Mouse (Mus musculus): ENCODE measurements at regions not wholly inside any gene's neighbourhood (a gene's known extent, or its start where the extent isn't known, plus 50 kb on each side); places are given as distances from the start of the nearest gene placed in this dataset.
"Not testable (repeated sequence)": the region's sequence is repeated elsewhere in the genome, so short reads cannot be mapped to it uniquely, and the experiment has no call there.

DNA sequence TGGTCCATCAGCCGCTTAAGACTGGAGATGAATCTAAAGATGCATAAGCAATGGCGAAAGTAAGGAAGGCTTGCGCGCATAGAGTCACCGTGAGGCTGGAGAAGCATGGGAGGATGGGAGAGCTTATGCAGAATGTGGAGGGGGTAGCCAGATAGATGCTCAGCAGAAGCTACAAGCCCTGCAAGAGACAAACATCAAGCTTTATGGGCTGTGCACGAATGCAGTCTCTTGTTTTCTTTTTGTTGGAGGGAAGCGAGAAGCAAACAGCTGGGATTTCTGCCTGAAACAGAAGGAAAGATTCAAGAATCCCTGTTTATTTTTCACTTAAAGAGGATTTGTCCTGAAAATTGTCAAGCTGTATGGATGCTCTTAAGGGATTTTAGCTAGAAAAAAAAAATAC lies 188.7 kb downstream of the Kctd12 start:
- H3K4me1 ChIP-seq (ENCODE audit: control insufficient read depth, insufficient read depth, insufficient read length, low read length) = no peaks in the 10 kb centered on the region
- H3K4me3 ChIP-seq (ENCODE audit: insufficient read depth, low read depth, low read length) = no peak overlapping the region

DNA sequence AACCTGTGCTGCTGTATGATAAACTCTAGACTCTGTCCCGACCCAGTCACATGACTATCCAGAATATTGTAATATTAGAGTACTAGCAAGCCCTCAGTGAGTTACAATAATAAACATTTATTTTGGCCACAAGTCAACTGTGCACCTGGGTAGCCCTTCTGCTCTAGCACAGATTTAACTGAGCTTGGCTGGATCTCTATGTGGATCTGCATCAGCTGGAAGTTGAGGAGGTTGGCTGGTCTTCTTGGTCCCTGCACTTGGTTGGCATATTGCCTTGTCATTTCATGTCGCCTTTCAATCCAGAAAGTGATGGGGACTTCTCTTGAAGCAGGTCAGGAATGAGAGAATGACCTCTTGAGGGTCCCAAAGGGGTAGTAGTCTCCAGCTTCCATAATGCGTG lies 191.5 kb downstream of the Kctd12 start:
- Histone ChIP-seq H3K27ac (replicated peaks; ENCODE audit: low read depth, low read length) (no peak overlapping the region), H3K4me3 (ENCODE audit: insufficient read depth, low read depth, low read length) (no peak overlapping the region), H3K4me1 (ENCODE audit: control insufficient read depth, insufficient read depth, insufficient read length, low read length) (no peaks in the 10 kb centered on the region)

More for the DNA sequence above, 188.7 kb downstream of the Kctd12 start:
- H3K27ac ChIP-seq (replicated peaks; ENCODE audit: low read depth, low read length) = no peak overlapping the region

DNA sequence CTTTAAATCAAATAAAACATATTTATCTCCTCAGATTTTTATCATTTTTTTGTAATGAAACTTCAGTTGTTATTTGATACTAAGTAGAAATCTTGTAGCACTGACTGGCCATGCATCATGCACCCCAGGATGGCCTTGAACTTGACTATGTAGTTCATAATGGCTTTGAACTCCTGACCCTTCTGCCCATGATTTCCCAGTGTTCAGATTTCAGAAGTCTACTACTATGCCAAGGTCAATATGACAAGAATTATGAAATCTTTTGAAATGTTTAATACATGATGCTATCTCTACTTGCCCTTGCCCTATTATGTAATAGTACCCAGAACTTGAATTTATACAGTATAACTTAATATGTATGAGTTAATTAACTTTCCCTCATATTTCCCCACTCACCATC lies 200.2 kb downstream of the Kctd12 start:
- no peaks in the 10 kb centered on the region for H3K4me1 ChIP-seq (ENCODE audit: control insufficient read depth, insufficient read depth, insufficient read length, low read length)
- no peak overlapping the region for H3K27ac ChIP-seq (replicated peaks; ENCODE audit: low read depth, low read length)
- H3K4me3 ChIP-seq (ENCODE audit: insufficient read depth, low read depth, low read length) = no peak overlapping the region

DNA sequence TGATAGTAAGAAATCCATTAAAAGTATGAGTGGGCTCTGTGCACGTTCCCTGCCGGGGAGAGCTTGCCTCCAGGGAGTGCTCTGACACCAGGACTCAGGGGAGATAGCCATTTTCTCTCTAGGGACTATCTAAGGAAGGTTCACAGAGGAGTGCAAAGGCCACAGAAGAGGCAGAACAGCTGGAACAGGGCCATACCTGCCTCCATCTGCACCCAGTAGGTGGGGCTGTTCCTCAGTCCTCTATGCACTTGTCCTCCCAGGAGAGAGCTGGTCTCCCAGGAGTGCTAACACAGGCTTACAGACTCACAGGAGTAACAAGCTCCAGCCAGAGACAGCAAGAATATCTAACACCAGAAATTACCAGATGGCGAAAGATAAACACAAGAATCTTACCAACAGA lies 212.7 kb downstream of the Kctd12 start:
- no peaks in the 10 kb centered on the region for H3K4me1 ChIP-seq (ENCODE audit: control insufficient read depth, insufficient read depth, insufficient read length, low read length)
- no peak overlapping the region for H3K4me3 ChIP-seq (ENCODE audit: insufficient read depth, low read depth, low read length)
- H3K27ac ChIP-seq (replicated peaks; ENCODE audit: low read depth, low read length) = no peak overlapping the region

DNA sequence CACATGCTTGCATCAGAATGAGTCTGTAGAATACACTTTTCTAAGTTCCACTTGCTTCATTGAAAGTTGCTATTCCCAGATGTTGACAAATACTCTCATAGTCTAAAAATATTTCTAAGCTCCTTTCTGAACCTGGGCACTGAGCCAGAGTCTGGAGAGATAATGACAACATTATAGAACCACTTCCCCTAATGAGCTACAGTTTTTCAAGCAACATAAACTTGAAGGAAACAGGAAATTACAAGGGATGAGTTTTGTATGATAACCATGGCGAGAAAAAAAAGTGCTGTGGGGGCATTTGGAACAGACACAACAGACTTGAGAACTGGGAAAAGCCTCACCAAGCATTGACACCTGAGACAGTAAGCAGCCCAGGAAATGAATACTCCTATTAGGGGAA lies 233.8 kb downstream of the Kctd12 start:
- H3K27ac ChIP-seq (replicated peaks; ENCODE audit: low read depth, low read length) = no peak overlapping the region
- H3K4me1 ChIP-seq (ENCODE audit: control insufficient read depth, insufficient read depth, insufficient read length, low read length) = no peaks in the 10 kb centered on the region
- no peak overlapping the region for H3K4me3 ChIP-seq (ENCODE audit: insufficient read depth, low read depth, low read length)

DNA sequence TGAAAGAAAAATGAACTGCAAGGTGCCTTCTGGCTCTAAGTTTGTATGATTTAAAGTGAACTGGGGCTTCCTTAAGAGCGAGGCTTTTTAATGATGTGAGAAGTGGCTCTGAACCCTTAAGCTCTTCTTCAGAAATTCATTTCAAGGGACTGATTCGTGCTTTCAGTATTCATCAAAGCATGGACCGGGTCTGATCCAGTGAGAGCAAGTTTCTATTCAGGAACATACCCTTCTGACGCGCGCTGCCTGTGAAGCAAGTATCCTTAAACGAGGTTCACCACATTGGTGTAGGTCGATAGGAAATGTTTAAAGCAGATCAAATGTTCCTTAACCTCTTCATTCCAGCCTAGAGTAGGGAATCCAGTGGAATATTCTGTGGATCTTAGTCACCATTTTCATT lies 240.1 kb downstream of the Kctd12 start:
- no peaks in the 10 kb centered on the region for H3K4me1 ChIP-seq (ENCODE audit: control insufficient read depth, insufficient read depth, insufficient read length, low read length)
- no peak overlapping the region for H3K4me3 ChIP-seq (ENCODE audit: insufficient read depth, low read depth, low read length)
- no peak overlapping the region for H3K27ac ChIP-seq (replicated peaks; ENCODE audit: low read depth, low read length)

DNA sequence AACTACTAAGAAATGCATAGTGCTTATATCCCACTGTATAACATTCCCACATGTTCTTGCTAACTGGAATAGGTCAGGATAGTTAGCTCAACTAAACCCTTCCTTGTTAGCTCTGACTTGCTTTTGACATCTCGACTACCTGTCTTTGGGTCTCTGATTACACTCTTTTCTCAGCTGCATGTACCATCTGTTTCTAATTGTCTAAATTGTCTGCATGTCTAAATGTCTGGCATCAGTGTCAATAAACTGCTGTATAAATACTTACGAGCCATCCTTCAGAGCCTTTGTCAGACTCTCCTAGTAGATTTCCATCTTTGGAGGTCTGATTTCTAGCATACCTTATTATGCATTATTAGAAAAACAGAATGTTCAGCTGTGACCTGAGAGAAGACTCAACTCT lies 245.8 kb downstream of the Kctd12 start:
- H3K27ac ChIP-seq (replicated peaks; ENCODE audit: low read depth, low read length) = no peak overlapping the region
- no peaks in the 10 kb centered on the region for H3K4me1 ChIP-seq (ENCODE audit: control insufficient read depth, insufficient read depth, insufficient read length, low read length)
- H3K4me3 ChIP-seq (ENCODE audit: insufficient read depth, low read depth, low read length) = no peak overlapping the region

DNA sequence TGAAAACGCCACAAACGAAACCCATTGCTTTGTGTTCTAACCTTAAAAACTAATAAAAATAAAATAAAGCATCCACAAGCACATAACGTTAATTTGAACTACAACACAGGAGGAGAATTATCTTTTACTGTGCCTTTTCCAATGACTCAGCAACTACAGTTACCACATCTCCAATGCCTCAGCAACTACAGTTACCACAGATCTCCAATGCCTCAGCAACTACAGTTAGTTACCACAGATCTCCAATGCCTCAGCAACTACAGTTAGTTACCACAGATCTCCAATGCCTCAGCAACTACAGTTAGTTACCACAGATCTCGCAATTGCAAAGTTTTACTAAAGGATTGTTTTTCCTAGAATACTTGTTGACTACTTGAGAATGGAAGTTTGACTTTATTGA lies 248.7 kb downstream of the Kctd12 start:
- not testable (repeated sequence) for H3K4me3 ChIP-seq (ENCODE audit: insufficient read depth, low read depth, low read length); H3K27ac ChIP-seq (replicated peaks; ENCODE audit: low read depth, low read length); H3K4me1 ChIP-seq (ENCODE audit: control insufficient read depth, insufficient read depth, insufficient read length, low read length)

DNA sequence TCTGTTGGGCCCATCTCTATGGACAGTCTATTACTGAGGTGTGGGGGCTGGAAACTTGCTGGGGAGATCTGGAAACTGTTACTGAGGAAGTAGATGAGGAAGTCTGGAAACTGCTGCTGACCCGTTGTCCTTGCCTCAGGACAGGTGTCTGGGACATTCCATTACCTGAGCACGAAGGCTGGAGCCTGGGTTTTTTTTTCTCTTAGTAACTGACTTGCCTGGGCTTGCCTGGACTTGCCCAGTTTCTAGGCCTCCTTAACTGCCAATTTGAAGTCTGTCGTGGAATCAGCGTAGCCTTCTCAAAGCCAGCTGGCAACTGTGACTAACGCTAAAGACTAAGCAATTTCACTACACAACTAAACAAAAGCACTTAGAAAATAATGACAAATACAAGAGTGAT lies 250.7 kb downstream of the Kctd12 start:
- Histone ChIP-seq H3K27ac (replicated peaks; ENCODE audit: low read depth, low read length) (no peak overlapping the region), H3K4me1 (ENCODE audit: control insufficient read depth, insufficient read depth, insufficient read length, low read length) (no peaks in the 10 kb centered on the region), H3K4me3 (ENCODE audit: insufficient read depth, low read depth, low read length) (no peak overlapping the region)

DNA sequence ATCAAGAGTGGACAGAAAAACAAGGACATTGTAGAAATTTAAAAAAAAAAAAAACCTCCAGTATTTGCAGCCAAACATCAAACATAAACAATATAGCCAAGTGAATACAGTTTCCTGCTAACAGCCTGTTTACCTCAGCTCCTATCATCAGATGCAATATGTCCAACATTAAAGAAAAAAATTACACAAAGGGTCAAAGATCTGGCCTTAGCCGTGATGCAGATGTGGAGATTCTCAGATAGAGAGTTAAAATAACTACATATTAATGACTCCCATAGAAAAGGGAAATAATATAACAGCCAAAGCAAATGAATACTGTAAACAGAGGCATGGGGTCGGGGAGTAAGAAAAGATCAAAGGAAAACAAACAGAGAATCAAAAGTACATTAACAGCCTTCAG lies 259.8 kb downstream of the Kctd12 start:
- no peaks in the 10 kb centered on the region for H3K4me1 ChIP-seq (ENCODE audit: control insufficient read depth, insufficient read depth, insufficient read length, low read length)
- no peak overlapping the region for H3K4me3 ChIP-seq (ENCODE audit: insufficient read depth, low read depth, low read length)
- no peak overlapping the region for H3K27ac ChIP-seq (replicated peaks; ENCODE audit: low read depth, low read length)

DNA sequence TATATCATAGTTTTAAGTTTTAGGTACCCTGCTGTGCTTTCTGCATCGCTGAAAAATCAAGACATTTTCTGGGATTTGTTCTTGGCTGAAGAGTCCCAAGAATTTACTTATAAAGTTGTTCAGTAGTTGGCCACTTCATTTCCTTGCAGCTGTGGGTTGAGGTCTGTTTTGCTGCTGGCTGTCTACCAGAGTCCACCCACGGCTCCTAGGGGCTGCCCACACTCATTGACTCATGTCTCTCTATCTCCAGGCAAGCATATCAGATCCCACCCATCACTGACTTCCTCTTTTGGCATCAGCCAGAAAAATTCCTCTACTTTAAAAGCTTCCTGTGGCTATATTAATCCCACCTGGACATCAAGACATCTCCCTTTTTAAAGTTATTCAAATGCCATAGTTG lies 263.9 kb downstream of the Kctd12 start:
- Histone ChIP-seq H3K27ac (replicated peaks; ENCODE audit: low read depth, low read length) (no peak overlapping the region), H3K4me1 (ENCODE audit: control insufficient read depth, insufficient read depth, insufficient read length, low read length) (no peaks in the 10 kb centered on the region), H3K4me3 (ENCODE audit: insufficient read depth, low read depth, low read length) (no peak overlapping the region)

DNA sequence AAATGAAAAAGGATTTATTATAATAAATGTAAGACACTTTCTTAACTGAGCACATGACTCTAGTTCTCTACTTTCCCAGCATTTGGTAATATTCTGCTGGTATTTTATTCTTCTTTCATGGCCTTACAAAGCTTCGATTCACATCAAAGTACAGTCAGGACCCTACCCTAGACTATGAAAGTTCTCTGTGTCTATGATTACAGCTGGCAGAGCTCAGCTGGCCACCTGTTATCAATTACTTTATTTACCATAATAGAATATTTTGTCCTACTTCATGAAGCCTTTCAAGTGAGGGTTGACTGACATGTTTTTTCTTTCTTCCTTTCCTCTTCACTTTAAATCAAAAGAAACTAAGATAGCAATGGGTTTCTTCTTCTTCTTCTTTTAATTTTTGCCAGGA lies 269.8 kb downstream of the Kctd12 start:
- Histone ChIP-seq H3K27ac (replicated peaks; ENCODE audit: low read depth, low read length) (no peak overlapping the region), H3K4me1 (ENCODE audit: control insufficient read depth, insufficient read depth, insufficient read length, low read length) (no peaks in the 10 kb centered on the region), H3K4me3 (ENCODE audit: insufficient read depth, low read depth, low read length) (no peak overlapping the region)

DNA sequence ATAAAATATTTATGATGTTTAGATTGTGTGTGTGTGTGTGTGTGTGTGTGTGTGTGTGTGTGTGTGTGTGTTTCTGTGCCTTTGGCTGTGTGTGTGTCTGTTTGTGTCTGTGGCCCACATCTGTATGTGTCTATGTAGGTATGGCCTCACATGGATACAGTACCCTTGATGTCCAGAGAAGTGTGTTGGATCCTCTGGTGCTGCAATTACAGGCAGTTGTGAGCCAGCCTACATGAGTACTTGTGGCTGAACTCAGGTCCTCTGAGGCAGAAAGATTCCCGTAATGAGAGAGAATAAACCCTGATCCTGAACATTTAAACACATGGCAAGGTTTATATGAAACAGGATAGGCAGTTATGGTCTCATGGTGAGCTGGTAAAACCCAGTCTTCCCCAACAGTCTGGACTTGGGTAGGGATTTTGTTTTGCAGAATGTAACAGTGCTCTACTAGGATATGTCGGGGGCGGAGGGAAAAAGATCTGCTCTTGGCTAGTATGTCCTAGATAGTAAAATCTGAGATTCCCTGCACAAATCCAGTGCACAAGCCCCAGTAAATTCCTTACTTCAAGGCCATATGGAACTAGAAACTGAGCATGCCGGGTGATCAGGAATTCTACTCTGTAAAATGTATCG lies 275.6 kb downstream of the Kctd12 start:
- Histone ChIP-seq H3K4me1 (ENCODE audit: control insufficient read depth, insufficient read depth, insufficient read length, low read length) (no peaks in the 10 kb centered on the region), H3K27ac (replicated peaks; ENCODE audit: low read depth, low read length) (no peak overlapping the region), H3K4me3 (ENCODE audit: insufficient read depth, low read depth, low read length) (no peak overlapping the region)

DNA sequence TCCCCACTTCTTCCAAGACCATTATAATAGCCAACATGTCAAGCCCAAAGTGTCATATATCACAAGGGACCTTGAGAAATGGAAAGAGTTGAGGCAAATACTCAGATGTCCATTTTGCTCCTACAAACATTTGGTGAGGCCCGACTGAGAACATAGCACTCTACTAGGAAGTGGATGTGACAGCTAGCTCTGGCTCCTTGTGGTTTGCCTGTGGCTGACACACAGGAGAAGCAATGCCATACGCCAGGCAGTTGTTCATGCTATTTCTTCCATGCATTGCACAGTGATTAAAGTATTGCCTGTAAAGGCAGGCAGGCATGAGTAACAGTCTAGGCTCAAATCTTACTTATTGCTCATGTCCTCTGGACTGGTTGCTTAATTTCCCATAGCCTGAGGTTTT lies 281.3 kb downstream of the Kctd12 start:
- Histone ChIP-seq H3K4me3 (ENCODE audit: insufficient read depth, low read depth, low read length) (no peak overlapping the region), H3K27ac (replicated peaks; ENCODE audit: low read depth, low read length) (no peak overlapping the region), H3K4me1 (ENCODE audit: control insufficient read depth, insufficient read depth, insufficient read length, low read length) (no peaks in the 10 kb centered on the region)

DNA sequence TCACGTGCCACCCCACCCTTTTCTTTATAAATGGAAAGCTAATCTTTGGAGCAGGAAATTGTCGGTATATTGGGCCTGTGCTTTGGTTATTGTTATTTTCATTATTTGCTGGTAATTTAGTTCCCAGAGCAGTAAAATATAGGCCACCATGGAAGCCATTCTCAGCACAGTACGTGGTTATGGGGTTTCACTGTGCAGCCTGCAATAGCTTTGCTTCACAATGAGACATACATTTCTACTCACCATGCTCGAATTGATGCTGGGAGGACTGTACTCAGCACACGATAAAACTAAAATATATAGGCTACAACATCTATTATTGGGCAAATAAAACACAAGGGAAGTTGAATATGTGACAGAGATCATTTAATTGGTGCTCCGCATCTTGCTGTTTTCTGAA lies 282.0 kb downstream of the Kctd12 start:
- Histone ChIP-seq H3K27ac (replicated peaks; ENCODE audit: low read depth, low read length) (no peak overlapping the region), H3K4me1 (ENCODE audit: control insufficient read depth, insufficient read depth, insufficient read length, low read length) (no peaks in the 10 kb centered on the region), H3K4me3 (ENCODE audit: insufficient read depth, low read depth, low read length) (no peak overlapping the region)

DNA sequence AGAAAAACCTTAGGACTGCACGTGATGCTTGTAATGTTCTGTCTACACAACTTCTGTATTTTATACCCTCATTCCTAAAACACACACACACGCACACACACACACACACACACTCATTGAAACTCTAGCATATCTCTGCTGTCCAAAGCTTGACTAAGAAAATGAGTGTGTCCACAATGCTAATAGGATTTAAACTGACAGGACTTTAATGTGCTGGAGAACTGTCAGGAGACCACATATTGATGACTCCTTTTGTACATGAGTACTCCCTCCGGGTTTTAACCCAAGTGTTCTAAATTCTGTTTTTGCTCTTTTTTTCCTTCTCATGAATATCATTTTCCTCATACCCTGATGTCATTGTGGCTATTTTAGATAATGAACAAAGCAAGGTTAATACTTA lies 283.4 kb downstream of the Kctd12 start:
- H3K4me1 ChIP-seq (ENCODE audit: control insufficient read depth, insufficient read depth, insufficient read length, low read length) = no peaks in the 10 kb centered on the region
- H3K4me3 ChIP-seq (ENCODE audit: insufficient read depth, low read depth, low read length) = no peak overlapping the region
- no peak overlapping the region for H3K27ac ChIP-seq (replicated peaks; ENCODE audit: low read depth, low read length)

DNA sequence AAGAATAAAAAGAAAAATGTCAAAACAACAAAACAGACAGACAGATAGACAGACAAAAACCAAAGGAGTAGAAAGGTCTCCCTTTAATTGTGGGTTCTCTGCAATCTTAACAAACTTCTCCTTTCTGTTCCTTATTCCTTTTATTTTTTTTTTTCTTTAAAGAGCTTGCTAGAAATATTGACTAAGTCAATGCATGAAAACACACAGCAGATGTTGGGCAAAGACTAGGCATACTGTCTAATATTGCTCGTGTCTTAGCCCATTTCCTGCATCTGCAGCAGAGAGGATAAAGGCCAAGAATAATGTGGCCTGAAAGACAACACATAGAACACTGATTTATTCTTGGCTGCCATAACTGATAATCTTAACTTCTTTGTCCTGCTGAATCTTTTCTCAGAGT lies 295.6 kb downstream of the Kctd12 start:
- no peak overlapping the region for H3K4me3 ChIP-seq (ENCODE audit: insufficient read depth, low read depth, low read length)
- no peak overlapping the region for H3K27ac ChIP-seq (replicated peaks; ENCODE audit: low read depth, low read length)
- H3K4me1 ChIP-seq (ENCODE audit: control insufficient read depth, insufficient read depth, insufficient read length, low read length) = no peaks in the 10 kb centered on the region

All from brown adipose tissue, adult 24 weeks (tissue).